Mouse (Mus musculus) kidney, postnatal 0 days (tissue): Measurements from ENCODE around the gene Slc22a17. TPM values are rescaled to one million over a fixed set of nuclear protein-coding genes. Genes with fewer than 3 reads are reported as not detected.
A peak's percentile ranks its signal among the peaks of the same experiment; 100 is the strongest.
"Not testable (repeated sequence)": the region's sequence is repeated elsewhere in the genome, so short reads cannot be mapped to it uniquely, and the experiment has no call there.

Experiments used
- ATAC-seq: fragments of 200-750 bp; cut with Nextera tagmentation; replicated peaks from 2 replicates; pipeline ENCODE4 v1.8.0; 2017; ENCODE audit warnings: low read depth, moderate number of reproducible peaks, moderate TSS enrichment, moderate library complexity; ENCODE audit not compliant: low FRiP score
- DNase-seq: peaks from one replicate; pipeline ENCODE4 v3.0.0-alpha.2; 2016; ENCODE audit warnings: low spot score
- H3K27ac ChIP-seq: fragments of 300-500 bp; sonication (generic); 2 replicates; pipeline ENCODE4 v1.5.1; 2014; ENCODE audit warnings: mild to moderate bottlenecking
- H3K27me3 ChIP-seq: fragments of 300-500 bp; sonication (generic); 2 replicates; pipeline ENCODE4 v1.6.1; 2014; ENCODE audit warnings: low read length, mixed read lengths; ENCODE audit not compliant: insufficient read depth
- H3K36me3 ChIP-seq: fragments of 300-500 bp; sonication (generic); 2 replicates; pipeline ENCODE4 v1.6.1; 2014; ENCODE audit warnings: low read length, mixed read lengths; ENCODE audit not compliant: insufficient read depth
- H3K4me1 ChIP-seq: fragments of 300-500 bp; sonication (generic); replicated peaks from 2 replicates; pipeline ENCODE4 v1.6.1; 2014; ENCODE audit warnings: antibody characterized with exemption, low read length, mixed read lengths; ENCODE audit not compliant: insufficient read depth
- H3K4me2 ChIP-seq: fragments of 300-500 bp; sonication (generic); 2 replicates; pipeline ENCODE4 v1.6.1; 2014; ENCODE audit warnings: mild to moderate bottlenecking, low read length, moderate library complexity, mixed read lengths
- H3K4me3 ChIP-seq: fragments of 300-500 bp; sonication (generic); replicated peaks from 2 replicates; pipeline ENCODE4 v1.5.1; 2014; ENCODE audit warnings: low read depth, low read length
- H3K9ac ChIP-seq: fragments of 300-500 bp; sonication (generic); 2 replicates; pipeline ENCODE4 v1.6.1; 2014; ENCODE audit warnings: low read depth, low read length
- H3K9me3 ChIP-seq: fragments of 300-500 bp; sonication (generic); replicated peaks from 2 replicates; pipeline ENCODE4 v1.6.1; 2016; ENCODE audit warnings: low read length, inconsistent platforms, mixed read lengths
- CTCF ChIP-seq: IDR thresholded peaks from 2 replicates; pipeline ENCODE4 v1.5.1; 2016; ENCODE audit warnings: antibody characterized with exemption, low read depth, mild to moderate bottlenecking, moderate library complexity
- WGBS: fragments of 180-500 bp; shearing (Covaris S2); extraction: QIAGEN DNeasy Blood & Tissue Kit; methylation state at CpG from one replicate; pipeline ENCODE4 v1.1.7; 2014; 5-methylcytosine and 5-hydroxymethylcytosine counted together
- polyA plus RNA-seq: library from polyadenylated mRNA; unstranded; fragments of >200 nt; fragmentation: Nextera tagmentation; extraction: Ambion mirVana; gene quantifications from 2 replicates; pipeline ENCODE4 v1.2.1, GENCODE M21; 2015

Gene Slc22a17
- 39.9 and 48.1 TPM in 2 replicates for polyA plus RNA-seq

GRCm38 (mm10) chr14:54912886-54913285 is at the start of gene Slc22a17:
Gene Slc22a17 (minus strand): TSS chr14:54913132.
- ATAC-seq (peak; percentile 68), DNase-seq (peak; percentile 94)
- TF ChIP-seq CTCF: no peak
- H3K36me3 ChIP-seq: peaks cover 21% of the 10 kb centered on the region; the same call in 1 of the 2 replicates
- peak within 1 kb of the TSS; percentile 91 for H3K4me3 ChIP-seq
- no peaks in the 10 kb centered on the region for H3K9me3 ChIP-seq
- H3K4me2 ChIP-seq: peak within 1 kb of the TSS; percentile 99
- H3K4me1 ChIP-seq: no peaks in the 10 kb centered on the region; the same call in 1 of the 2 replicates
- whole genome bisulfite sequencing: under 1% methylated on average over 28 of the region's 28 CpGs
- no peaks in the 10 kb centered on the region for H3K27me3 ChIP-seq
- peak within 1 kb of the TSS; percentile 31; the same call in 1 of the 2 replicates for H3K27ac ChIP-seq
- peak within 1 kb of the TSS; percentile 87 for H3K9ac ChIP-seq

GRCm38 (mm10) chr14:54962714-54963113 is 49.8 kb upstream of the Slc22a17 start:
- ATAC-seq: no peak
- WGBS: 81% methylated on average over 7 of the region's 7 CpGs
- H3K9me3 ChIP-seq: no peaks in the 10 kb centered on the region
- no peak overlapping the region for H3K4me3 ChIP-seq
- H3K36me3 ChIP-seq: no peaks in the 10 kb centered on the region
- no peak overlapping the region for H3K9ac ChIP-seq
- no peak overlapping the region for H3K4me2 ChIP-seq
- H3K27me3 ChIP-seq: no peaks in the 10 kb centered on the region
- H3K4me1 ChIP-seq: no peaks in the 10 kb centered on the region
- no peak overlapping the region for H3K27ac ChIP-seq
- no peak for DNase-seq
- TF ChIP-seq CTCF: no peak

- H3K36me3 ChIP-seq: no peaks in the 10 kb centered on the region
- no peak for DNase-seq
- no peak for TF ChIP-seq CTCF
- no peaks in the 10 kb centered on the region for H3K27me3 ChIP-seq
- no peaks in the 10 kb centered on the region for H3K9me3 ChIP-seq
- no peak overlapping the region for H3K4me2 ChIP-seq
- H3K4me3 ChIP-seq: no peak overlapping the region
- 76% methylated on average over 5 of the region's 5 CpGs for WGBS
- H3K27ac ChIP-seq: no peak overlapping the region
- ATAC-seq: no peak
- no peaks in the 10 kb centered on the region for H3K4me1 ChIP-seq
- no peak overlapping the region for H3K9ac ChIP-seq
Observed at GRCm38 (mm10) chr14:54961487-54961886, 48.6 kb upstream of the Slc22a17 start.

GRCm38 (mm10) chr14:54960769-54961168 is 47.8 kb upstream of the Slc22a17 start:
- DNase-seq: no peak
- H3K9ac ChIP-seq: no peak overlapping the region
- WGBS: 62% methylated on average over 10 of the region's 10 CpGs
- no peak for TF ChIP-seq CTCF
- H3K4me2 ChIP-seq: no peak overlapping the region
- no peaks in the 10 kb centered on the region for H3K4me1 ChIP-seq
- no peaks in the 10 kb centered on the region for H3K36me3 ChIP-seq
- no peaks in the 10 kb centered on the region for H3K27me3 ChIP-seq
- no peaks in the 10 kb centered on the region for H3K9me3 ChIP-seq
- no peak overlapping the region for H3K27ac ChIP-seq
- ATAC-seq: no peak
- no peak overlapping the region for H3K4me3 ChIP-seq

GRCm38 (mm10) chr14:54959853-54960613 is 47.1 kb upstream of the Slc22a17 start:
- H3K9me3 ChIP-seq, H3K27me3 ChIP-seq, ATAC-seq, H3K4me2 ChIP-seq, H3K4me1 ChIP-seq, DNase-seq, H3K9ac ChIP-seq, H3K36me3 ChIP-seq, H3K27ac ChIP-seq, H3K4me3 ChIP-seq: not testable (repeated sequence)
- WGBS: 90% methylated on average over 11 of the region's 12 CpGs

- no peak for TF ChIP-seq CTCF
- no peak overlapping the region for H3K27ac ChIP-seq
- no peak overlapping the region for H3K9ac ChIP-seq
- no peaks in the 10 kb centered on the region for H3K4me1 ChIP-seq
- H3K36me3 ChIP-seq: no peaks in the 10 kb centered on the region
- H3K9me3 ChIP-seq: no peaks in the 10 kb centered on the region
- no peaks in the 10 kb centered on the region for H3K27me3 ChIP-seq
- no peak for DNase-seq
- no peak overlapping the region for H3K4me3 ChIP-seq
- ATAC-seq: no peak
- WGBS: 74% methylated on average over 3 of the region's 3 CpGs
- H3K4me2 ChIP-seq: no peak overlapping the region
Observed at GRCm38 (mm10) chr14:54959197-54959596, 46.3 kb upstream of the Slc22a17 start.

GRCm38 (mm10) chr14:54958503-54958902 is 45.6 kb upstream of the Slc22a17 start:
- no peak overlapping the region for H3K27ac ChIP-seq
- no peak for TF ChIP-seq CTCF
- no peaks in the 10 kb centered on the region for H3K4me1 ChIP-seq
- no peaks in the 10 kb centered on the region for H3K36me3 ChIP-seq
- ATAC-seq (no peak), DNase-seq (no peak)
- no peaks in the 10 kb centered on the region for H3K9me3 ChIP-seq
- H3K4me2 ChIP-seq: no peak overlapping the region
- H3K27me3 ChIP-seq: no peaks in the 10 kb centered on the region
- H3K4me3 ChIP-seq: no peak overlapping the region
- H3K9ac ChIP-seq: no peak overlapping the region
- 76% methylated on average over 4 of the region's 4 CpGs for WGBS
